Mouse (Mus musculus): Measurements from ENCODE around the gene Cyb5r1.
"Not testable (repeated sequence)": the region's sequence is repeated elsewhere in the genome, so short reads cannot be mapped to it uniquely, and the experiment has no call there.

Cyb5r1 gene

DNA sequence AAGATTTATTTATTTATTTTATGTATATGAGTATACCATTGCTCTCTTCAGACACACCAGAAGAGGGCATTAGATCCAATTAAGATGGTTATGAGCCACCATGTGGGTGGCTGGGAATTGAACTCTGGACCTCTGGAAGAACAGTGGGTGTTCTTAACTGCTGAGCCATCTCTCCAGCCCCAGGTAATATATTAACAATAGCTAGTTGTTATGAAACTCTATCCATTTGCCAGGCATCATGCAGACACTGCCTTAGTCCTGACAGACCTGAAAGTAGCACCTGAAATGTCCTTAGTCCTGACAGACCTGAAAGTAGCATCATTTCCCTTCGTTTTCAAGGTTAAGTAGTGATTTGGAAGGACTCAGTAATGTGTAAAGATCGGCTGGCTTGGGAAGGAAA is 8.7 kb downstream of the Cyb5r1 start:
- DNase-seq (ENCODE audit: low spot score in 2 of 2), result no peak

DNA sequence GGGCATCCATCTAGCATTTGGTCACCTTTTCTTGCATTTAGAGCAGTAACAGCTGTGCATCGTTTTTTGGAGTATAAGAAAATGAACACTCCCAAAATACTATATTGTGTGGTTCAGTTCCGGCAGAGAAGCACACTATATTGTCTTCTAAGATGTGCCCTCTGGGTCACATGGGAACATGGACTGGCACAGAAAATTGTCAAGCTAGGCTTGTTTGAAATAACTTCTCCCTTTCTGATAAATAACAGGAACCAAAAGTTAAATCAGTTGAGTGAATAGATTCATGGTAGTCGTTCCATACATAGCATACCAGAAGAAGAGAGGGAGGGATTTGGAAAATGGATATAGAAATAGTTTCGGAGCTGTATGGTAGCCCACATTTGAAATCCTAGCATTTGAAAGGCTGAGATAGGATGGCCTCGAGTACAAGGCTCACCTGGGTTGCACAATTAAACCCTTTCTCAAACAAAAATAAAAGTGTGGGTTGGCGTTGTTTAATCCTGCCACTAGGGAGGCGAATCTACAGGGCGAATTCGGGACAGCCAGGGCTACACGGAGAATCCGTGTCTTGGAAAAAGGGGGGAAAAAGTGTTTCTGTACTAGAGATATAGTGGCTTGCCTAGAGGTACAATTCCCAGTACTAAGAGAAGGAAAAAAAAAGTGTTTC is 9.3 kb downstream of the Cyb5r1 start:
- DNase-seq (ENCODE audit: low spot score in 2 of 2), result no peak

DNA sequence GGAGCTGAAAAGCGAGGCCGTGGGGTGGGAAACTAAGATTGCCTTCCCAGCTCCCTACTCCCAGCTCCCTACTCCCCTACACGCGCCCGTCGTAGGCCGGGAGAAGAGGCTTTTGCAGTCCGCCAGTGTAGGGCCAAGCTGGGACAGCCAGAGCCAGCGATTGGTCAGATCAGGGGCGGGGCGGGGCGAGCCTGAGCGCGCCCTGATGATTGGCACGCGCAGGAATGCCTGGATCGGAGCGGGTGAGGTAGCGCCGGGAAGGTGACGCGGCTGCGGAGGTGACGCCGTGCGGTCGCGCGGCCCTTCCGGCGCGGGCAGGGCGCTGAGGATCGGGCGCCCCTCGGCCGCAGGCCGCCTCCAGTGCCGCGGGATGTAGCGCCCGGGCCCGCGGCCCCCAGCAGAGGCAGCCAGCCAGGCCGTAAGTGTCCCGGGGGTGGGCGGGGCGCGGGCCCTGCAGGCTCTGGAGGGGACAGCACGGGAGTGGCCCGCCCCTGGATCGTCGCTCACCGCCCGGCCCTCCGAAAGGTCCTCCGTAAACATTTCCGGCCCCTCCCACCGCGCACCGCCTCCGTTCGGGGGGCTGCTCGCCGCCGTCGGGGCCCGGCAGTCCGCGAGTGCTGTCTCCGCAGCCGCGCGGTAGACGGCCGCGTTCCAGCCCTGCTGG is 9.9 kb downstream of the Cyb5r1 start, which contains the start of gene Adipor1:
Gene Adipor1 (plus strand): TSS at position 211 of the 664 bp plus-strand sequence.
- DNase-seq (ENCODE audit: low spot score in 2 of 2), result peak; percentile 98 to 99

DNA sequence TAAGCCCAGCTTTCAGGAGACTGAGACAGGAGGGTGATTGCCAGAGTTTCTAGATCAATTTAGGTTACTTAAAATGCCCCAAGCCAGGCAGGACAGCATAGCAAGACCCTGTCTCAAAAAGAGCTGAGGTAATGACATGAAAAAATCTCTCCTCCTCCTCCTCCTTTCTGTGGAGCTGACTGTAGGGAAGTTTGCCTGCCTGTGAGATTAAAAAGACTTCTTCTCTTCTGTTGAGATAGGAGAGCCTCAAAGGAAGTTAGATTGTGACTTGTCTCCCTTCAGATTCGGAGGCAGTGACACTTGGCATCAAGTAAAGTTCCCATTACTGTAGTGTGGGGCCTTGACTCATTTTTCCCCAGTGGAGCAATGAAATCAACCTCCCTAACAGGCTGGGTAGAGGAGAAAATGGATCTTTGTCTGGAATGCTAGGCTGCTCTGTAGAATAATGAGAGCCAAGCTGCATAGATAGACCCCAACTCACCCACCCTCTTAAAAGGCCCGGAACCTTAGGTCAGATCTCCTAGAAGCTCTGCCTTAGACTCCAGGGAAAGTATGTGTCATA is 13.1 kb downstream of the Cyb5r1 start:
- no peak for DNase-seq (ENCODE audit: low spot score in 2 of 2)

DNA sequence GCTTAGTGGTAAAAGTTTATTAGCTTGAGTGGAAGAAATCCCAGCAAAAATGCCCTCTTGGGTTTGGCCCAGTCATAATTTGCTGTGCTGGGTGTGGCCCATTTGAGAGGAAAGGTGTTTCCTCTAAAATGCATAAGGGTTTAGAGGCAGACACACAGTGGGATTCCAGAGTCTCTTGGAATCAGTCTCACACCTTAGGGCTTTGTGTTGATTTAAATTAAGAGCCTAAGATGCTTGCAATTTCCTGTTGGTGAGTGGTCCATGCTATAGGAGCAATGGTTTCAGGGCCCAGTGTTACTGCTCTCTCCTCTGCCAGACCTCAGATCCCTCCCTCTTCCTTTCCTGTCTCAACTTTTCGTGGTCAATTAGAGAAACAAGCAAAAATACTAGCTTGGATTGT is 13.8 kb downstream of the Cyb5r1 start:
- no peak for DNase-seq (ENCODE audit: low spot score in 2 of 2)

DNA sequence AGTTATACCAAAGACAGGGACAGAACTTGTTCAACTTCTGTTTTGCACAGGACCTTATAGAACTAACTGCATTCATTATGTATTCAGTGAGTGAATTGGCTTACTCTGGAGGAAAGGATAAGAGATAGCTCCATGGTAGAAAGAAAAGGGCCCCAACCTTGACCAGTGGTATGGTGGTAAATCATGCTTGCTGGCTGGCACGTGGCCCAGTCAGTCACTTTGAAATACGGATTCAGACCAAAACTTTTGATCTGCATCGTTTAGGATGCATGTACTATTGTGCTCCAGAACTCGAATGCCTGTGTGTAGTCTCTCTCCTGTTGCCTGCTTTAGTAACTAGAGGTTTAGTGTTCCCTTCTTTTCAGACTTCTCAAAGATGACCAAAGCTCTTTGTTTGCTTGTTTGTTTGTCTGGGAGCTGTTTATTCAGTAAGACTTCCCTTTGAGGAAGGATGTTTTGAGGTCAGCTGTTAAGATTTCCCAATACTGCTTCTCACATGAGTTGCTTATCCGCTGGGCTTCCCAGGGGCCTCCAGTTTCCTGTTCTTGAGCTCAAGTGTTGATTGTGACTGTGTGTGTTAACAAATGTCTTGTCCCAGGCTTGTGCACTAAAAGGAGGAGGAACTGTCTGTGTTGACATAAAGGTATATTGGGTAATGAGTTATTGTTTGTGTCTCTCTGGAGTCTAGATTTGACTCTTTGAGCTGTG is 14.5 kb downstream of the Cyb5r1 start:
- no peak for DNase-seq (ENCODE audit: low spot score in 2 of 2)

DNA sequence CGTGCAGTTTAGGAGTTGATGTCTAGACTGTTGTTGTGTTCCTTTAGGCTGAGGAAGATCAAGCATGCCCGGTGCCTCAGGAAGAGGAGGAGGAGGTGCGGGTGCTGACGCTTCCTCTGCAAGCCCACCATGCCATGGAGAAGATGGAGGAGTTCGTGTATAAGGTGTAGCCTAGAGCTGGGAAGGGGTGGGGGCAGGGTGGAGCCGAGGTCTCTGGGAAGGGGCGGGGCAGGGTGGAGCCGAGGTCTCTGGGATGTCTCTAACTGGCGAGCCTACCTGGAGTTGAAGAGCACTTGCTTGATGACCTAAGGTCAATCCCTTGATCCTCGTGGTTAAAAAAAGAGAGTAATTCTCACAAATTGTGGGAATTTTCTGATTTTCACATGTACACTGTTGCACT is 18.6 kb downstream of the Cyb5r1 start:
- no peak for DNase-seq (ENCODE audit: low spot score in 2 of 2)

DNA sequence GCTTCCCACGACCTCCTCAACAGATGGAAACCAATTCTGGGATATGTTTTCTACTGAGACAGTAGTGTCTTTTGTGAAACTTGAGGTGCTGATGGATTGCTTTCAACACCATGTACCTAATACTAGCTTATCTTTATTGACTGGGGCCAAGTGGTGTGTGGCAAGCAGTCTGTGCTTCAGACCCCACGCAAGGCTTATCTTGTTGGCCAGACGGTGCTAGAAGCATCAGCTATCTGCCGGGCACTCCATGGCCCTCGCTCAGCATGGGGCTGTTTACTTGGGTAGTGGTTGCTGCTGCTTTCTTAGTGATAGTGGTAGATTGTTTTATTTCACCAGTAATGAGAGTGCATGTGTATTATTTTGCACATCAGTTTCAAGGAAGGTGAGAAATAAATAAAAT is 20.9 kb downstream of the Cyb5r1 start:
- DNase-seq (ENCODE audit: low spot score in 2 of 2), result no peak

DNA sequence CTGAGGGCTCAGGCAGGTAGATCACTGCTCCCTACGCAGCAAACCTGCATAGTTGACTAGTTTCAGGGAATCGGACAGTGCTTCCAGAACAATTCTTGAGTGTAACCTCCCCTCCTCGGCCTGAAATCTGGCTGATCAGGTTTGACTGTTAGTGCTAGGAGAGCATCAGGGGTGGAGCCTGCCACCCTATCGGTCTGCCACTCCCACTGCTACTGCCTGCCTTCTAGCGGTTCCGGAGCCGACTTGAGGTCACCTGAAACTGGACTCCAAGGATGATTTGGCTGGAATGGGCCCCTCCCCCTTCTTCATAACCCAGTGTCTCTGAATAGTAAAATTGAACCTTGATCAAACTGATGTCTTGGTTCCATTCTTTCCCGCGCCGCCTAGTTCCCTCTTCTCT is 27.6 kb downstream of the Cyb5r1 start:
- DNase-seq (ENCODE audit: low spot score in 2 of 2), result no peak

DNA sequence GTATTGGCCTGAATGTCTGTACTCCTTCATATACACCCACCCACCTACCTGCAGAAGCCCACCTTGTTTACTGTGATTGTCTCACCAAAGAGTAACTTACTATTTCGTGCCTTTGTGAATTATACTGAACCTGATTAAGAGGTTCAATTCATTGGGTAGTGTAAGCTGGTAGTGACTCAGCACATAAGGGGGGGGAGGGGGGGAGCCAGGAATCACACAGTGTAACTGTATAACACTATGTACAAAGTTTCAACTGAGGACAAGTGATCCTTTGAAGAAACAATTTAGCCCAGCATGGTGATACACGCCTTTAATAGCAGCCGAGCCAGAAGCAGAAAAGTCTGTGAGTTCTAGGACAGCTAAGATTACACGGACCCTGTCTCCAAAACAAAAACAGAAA is 28.1 kb downstream of the Cyb5r1 start:
- no peak for DNase-seq (ENCODE audit: low spot score in 2 of 2)

DNA sequence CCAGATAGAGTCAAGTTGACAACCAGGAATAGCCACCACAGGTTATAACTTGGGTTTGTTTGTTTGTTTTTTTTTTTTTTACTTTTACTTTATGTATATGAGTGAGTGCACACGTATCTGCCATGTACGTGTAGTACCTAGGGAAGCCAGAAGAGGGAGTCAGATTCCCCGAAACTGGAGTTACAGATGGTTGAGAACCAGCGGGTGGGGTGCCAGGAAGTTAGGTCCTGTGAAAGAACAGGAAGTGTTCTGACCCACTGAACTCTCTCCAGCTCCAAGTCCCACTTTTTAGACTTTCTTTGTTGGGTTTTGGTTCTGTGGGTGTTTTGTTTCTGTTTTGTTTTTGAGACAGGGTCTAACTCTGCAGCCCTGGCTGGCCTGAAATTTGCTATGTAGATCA is 30.1 kb downstream of the Cyb5r1 start:
- no peak for DNase-seq (ENCODE audit: low spot score in 2 of 2)

DNA sequence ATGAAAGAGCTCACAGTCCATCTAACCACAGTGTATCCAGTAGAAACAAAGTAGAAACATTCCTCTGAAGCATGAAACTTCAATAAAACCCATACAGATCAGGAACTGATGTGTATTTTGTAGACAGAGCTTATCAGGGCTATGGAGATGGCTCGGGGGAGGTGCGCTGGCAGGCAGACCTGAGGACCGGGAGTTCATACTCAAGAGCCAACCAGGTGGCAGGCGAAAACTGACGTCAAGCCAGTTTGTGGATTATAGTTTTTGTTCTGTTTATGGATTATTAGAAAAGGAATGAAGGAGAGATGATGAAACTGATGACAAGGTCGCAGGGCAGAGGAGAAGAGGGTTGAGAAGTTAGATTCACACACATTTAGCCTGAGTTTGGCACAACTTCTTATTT is 35.1 kb downstream of the Cyb5r1 start:
- DNase-seq (ENCODE audit: low spot score in 2 of 2), result no peak

DNA sequence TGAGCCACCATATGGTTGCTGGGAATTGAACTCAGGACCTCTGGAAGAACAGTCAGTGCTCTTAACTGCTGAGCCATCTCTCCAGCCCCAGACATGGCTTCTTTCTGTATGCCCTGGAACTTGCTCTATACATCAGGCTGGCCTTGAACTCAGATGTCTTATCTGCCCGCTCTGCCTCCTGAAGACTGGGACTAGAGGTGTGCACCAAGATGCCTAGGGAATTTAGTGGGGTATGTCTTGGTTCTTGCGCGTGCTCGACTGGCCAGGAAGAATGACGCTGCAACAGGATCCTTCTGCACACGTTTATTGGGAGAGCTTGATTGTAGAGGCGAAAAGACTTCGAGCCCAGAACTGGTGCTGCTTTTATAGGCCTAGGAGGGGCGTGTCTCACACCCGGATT is 36.4 kb downstream of the Cyb5r1 start:
- DNase-seq (ENCODE audit: low spot score in 2 of 2), result not testable (repeated sequence)

DNA sequence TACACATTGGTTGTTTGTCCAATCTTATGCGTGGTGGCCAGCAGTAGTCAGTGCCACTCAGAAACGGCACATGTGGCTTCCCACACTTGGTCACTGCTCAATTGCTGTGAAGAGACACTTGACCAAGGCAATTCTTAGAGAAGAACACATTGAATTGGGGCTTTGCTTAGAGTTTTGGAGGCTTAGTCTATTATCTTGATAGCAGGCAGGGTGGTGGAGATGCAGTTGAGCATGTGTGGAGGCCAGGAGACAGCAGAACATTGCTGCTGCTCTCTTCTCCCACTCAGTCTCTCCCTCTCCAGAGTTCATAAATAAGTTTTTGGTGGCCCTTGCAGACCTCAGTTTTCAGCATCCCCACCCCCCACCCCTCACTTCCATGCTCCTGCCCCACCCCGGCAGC is 37.0 kb downstream of the Cyb5r1 start:
- no peak for DNase-seq (ENCODE audit: low spot score in 2 of 2)

DNA sequence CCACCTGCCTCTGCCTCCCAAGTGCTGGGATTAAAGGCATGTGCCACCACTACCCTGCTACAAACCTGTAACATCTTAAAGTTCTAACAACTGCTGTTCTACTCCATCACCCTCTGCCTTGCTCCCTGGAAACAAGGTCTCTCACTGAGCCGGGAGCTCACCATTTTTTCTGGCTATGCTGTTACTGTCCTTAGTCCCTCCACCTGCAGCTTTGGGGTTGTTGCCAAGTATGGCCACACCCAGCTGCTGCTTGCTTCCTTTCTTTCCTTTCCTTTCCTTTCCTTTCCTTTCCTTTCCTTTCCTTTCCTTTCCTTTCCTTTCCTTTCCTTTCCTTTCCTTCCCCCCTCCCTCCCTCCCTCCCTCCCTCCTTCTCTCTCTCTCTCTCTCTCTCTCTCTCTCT is 37.9 kb downstream of the Cyb5r1 start:
- not testable (repeated sequence) for DNase-seq (ENCODE audit: low spot score in 2 of 2)

DNA sequence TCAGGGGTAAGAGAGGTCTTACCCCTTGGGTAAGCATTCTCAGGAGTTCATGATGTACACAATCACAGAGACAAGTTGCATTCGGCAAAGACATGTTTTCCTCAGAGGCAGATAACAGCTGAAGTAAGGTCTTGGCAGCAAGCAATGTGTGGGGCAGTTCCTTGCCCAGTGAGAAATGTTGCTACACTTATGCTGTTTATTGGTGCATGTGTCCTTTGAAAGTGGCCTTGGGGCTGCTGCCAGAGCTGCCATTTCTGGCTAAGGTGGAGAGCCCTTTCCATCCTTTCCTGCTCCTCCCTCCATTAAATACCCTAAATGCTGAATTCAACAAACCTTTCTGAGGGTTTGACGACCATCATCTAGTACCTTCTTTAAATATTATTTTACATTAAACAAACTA is 40.1 kb downstream of the Cyb5r1 start:
- no peak for DNase-seq (ENCODE audit: low spot score in 2 of 2)

DNA sequence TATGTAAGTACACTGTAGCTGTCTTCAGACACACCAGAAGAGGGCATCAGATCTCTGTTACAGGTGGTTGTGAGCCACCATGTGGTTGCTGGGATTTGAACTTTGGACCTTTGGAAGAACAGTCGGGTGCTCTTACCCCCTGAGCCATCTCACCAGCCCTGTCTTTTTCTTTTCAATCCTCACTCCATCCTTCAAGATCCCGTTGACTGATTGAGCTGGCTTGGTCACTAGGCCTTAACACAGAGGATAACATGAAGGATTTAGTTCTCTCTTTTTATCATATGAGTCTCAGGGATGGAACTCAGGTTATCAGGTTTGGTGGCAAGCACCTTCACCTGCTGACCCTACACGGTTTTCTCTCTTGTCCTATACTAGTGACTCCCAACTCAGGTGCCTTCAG is 43.2 kb downstream of the Cyb5r1 start:
- not testable (repeated sequence) for DNase-seq (ENCODE audit: low spot score in 2 of 2)

DNA sequence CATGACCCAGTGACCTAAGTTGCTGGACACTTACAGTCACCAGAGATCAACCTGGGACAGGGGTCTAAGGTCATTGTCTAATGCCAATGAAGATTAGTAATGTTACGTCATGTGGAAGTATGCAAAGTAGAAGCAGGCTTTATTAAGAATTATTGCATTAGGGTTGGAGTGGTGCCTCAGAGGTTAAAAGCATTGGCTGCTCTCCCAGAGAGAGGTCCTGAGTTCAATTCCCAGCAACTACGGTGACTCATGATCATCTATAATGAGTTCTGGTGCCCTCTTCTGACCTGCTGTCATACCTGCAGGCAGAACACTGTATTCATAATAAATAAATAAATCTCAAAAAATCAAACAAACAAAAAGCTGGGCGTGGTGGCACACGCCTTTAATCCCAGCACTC is 44.8 kb downstream of the Cyb5r1 start:
- DNase-seq (ENCODE audit: low spot score in 2 of 2), result no peak

DNA sequence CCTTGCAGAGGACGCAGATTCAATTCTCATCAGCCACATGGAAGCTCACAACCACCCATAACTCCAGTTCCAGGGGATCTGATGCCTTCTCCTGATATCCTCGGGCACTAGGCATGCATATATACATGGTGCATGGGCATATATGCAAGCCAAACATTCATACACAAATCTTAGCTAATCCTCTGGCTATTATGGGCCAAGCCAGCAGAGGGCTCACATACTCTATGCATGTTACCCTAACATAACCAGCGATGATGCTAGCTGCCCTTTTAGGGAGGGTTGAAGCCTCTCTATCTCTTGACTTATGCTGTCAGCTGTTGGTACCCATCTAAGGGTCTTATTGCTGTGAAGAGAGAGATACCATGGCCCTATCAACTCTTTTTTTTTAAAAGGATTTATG is 45.6 kb downstream of the Cyb5r1 start:
- DNase-seq (ENCODE audit: low spot score in 2 of 2), result peak; percentile 36 to 41

DNA sequence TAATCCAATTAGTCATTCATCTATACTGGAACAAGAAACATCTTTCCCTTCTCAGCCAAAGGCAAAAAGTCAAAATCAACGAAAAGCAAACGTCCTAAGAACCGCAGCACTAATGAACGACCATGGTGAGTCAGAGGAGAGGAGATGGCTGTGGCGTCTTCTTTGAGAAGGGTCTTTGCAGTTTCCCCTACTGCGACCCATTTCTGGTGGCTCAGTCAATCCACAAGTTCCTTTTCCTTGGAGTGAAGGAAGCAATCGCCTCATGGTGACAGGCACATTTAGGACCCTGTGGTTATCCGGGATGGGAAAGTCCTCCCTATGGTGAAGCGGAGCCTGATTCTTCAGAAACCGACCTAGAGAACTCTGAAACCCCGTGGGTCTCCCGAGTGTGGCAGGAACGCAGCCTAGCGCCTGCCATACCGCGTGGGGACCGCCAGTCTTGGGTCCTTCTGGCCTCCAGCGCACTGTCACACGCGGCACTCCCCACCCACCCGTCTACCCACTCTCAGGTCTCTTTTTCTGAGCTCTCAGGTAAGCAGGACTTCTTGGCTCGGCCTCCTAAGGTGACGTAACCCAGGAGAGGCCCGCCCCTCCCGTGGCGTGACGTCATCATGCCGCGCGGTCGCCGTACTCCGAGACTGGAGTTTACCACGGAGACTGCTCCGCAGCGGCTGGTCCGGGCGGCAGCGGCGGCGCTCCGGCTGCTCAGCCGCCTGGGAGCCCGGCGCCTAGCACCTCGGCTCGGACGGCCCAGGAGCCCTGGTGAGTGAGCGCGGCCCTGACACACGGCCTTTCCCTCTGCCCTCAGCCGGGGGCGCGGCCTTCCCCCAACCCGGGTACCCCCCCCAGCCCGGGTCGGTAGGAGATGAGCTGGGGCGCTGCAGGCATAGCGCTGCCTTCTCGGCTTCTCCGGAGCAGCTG is 49.8 kb downstream of the Cyb5r1 start, which contains the start of gene Klhl12:
Gene Klhl12 (plus strand): TSS at position 628 of the 921 bp plus-strand sequence.
- peak; percentile 96 to 97 for DNase-seq (ENCODE audit: low spot score in 2 of 2)

DNA sequence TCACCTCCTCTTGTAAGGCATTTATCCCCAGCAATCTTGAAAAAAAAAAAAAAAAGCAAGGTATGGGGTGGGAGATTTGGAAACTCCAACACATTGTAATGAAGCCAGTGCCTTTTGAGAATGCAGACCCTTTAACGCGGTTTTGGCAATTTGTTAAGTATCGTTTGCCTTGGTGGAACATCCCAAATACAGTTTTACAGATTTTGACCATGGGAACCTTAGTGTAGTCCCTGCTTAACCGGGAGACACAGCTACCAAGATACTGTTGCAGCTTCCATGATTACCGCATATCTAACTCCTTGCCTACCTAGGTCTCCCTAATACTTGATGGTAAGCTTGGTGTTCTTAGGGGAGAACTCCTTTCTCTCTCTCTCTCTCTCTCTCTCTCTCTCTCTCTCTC is 50.7 kb downstream of the Cyb5r1 start:
- DNase-seq (ENCODE audit: low spot score in 2 of 2), result no peak
